Mouse (Mus musculus): Measurements from ENCODE around the gene Rnf31. TPM values are rescaled to one million over a fixed set of nuclear protein-coding genes. Genes with fewer than 3 reads are reported as not detected.

Rnf31 gene
- polyA plus RNA-seq, 1 experiment from 2014 or later, result 12.7 TPM

DNA sequence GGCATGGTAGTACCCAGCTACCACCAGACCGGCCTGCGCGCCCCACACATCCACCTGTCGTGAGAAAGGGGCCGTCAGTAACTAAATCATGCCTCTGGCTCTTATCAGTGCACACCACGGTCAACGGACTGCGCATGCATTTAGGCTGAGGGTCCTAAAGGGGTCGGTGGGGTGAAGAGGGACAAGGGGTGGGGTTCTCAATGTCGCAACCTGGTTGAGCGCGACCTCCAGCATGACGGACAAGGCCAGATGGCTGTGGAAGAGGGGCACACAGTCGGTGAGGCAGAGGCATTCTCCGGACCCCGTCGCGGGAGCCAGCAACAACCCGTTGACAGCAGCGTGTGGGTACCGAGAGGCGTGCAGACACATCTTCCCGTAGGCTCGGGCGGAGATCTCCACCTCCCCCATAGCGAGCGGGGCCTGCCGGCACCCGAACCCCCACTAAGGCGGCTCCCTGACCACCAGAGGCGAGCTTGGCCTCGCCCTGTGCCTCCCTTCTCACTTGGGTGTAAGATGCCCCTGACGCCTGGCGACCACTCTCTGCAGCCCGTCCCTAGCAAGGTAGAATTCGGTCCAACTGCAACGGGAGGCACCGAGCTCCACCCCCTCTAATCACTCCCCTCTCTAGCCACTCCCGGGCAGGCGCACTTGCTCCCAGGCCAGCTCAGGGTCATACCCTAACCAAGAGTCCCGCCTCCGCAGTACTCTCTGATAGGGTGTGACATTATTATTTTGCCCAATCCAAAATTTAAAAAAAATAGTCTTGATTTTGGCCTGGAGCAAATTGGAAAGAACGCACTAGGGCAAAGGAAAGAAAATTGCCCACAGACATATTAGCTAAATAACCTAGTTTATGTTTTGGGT is 6.6 kb upstream of the Rnf31 start, which contains the start of gene Emc9:
Gene Emc9, minus strand, starts transcription at position 601 of the 864 bp plus-strand sequence.
- WGBS, result 3% methylated on average over 43 of the region's 43 CpGs
- peak; percentile 78 for ATAC-seq (ENCODE audit: insufficient number of reproducible peaks, insufficient read depth, low FRiP score, low read depth)
- Histone ChIP-seq H3K4me2 (ENCODE audit: low read length) (peak within 1 kb of the TSS; percentile 88), H3K36me3 (ENCODE audit: control insufficient read depth, insufficient read depth, low read length) (peaks cover 47% of the 10 kb centered on the region), H3K27me3 (ENCODE audit: control insufficient read depth, insufficient read depth, low read length) (no peaks in the 10 kb centered on the region), H3K9me3 (ENCODE audit: control insufficient read depth, low read length) (no peaks in the 10 kb centered on the region), H3K9ac (ENCODE audit: low read length) (peak within 1 kb of the TSS; percentile 79), H3K4me1 (ENCODE audit: control insufficient read depth in 2 of 2, insufficient read depth in 2 of 2, low read length in 2 of 2) (peaks cover 5 to 14% of the 10 kb centered on the region in 2 experiments), H3K27ac (replicated peaks in 1 of 2; ENCODE audit: control insufficient read depth in 1 of 2, insufficient read depth in 1 of 2, low read depth in 2 of 2, low read length in 2 of 2) (peak within 1 kb of the TSS; percentile 56 to 77), H3K4me3 (ENCODE audit: control insufficient read depth in 1 of 2, insufficient read depth in 1 of 2, low read depth in 1 of 2, low read length in 2 of 2) (peak within 1 kb of the TSS; percentile 63)

DNA sequence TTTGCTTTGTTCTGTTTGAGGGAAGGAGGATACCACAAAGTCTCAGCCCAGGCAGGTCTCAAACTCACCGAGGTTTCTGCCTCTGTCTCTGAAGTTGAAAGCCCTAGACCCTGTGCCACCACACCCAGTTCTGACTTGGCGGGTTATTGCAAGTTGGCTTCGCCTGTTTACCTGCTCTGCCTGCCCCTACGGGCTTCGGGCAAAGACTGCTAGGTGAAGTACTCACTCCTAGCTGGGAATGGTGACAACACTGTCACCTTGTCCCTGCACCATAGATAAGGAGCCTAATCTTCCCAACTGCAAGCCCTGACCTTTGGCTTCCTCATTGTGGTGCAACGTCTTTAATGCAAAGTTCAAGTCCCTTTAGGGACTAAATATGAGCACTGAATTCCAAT is 5.9 kb upstream of the Rnf31 start:
- Histone ChIP-seq H3K27me3 (ENCODE audit: control insufficient read depth, insufficient read depth, low read length) (no peaks in the 10 kb centered on the region), H3K36me3 (ENCODE audit: control insufficient read depth, insufficient read depth, low read length) (peaks cover 41% of the 10 kb centered on the region), H3K27ac (replicated peaks in 1 of 2; ENCODE audit: control insufficient read depth in 1 of 2, insufficient read depth in 1 of 2, low read depth in 2 of 2, low read length in 2 of 2) (peak overlapping the region; percentile 0 to 77; a peak in 2 of 4 replicates), H3K4me2 (ENCODE audit: low read length) (peak overlapping the region; percentile 88), H3K9ac (ENCODE audit: low read length) (peak overlapping the region; percentile 79), H3K4me3 (ENCODE audit: control insufficient read depth in 1 of 2, insufficient read depth in 1 of 2, low read depth in 1 of 2, low read length in 2 of 2) (peak overlapping the region in 1 of 2 experiments; percentile 63; a peak in 2 of 4 replicates), H3K4me1 (ENCODE audit: control insufficient read depth in 2 of 2, insufficient read depth in 2 of 2, low read length in 2 of 2) (peaks cover 5 to 19% of the 10 kb centered on the region in 2 experiments), H3K9me3 (ENCODE audit: control insufficient read depth, low read length) (no peaks in the 10 kb centered on the region)
- 49% methylated on average over 6 of the region's 6 CpGs for WGBS
- no peak for ATAC-seq (ENCODE audit: insufficient number of reproducible peaks, insufficient read depth, low FRiP score, low read depth)

DNA sequence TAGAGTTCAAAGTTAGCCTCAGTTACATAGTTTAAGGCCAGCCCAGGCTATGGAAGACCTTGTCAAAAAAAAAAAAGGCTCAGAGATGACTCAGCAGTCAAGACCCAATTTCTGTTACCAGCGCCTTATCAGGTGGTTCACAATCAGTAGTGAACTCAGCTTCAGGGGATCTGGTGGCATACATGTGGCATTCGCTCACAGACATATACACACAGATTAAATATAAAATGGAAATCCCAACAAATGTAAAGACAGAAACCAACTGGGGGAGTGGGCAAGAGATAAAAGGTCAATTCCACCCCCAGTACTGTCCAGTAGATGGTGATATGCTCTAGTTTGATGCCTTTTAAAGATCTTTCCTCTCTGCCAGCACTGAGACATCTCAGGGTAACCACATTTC is 5.4 kb upstream of the Rnf31 start:
- no peak overlapping the region for H3K9ac ChIP-seq (ENCODE audit: low read length)
- H3K27me3 ChIP-seq (ENCODE audit: control insufficient read depth, insufficient read depth, low read length), result no peaks in the 10 kb centered on the region
- H3K36me3 ChIP-seq (ENCODE audit: control insufficient read depth, insufficient read depth, low read length), result peaks cover 35% of the 10 kb centered on the region
- 75% methylated on average over 2 of the region's 2 CpGs for WGBS
- peaks cover 5 to 19% of the 10 kb centered on the region in 2 experiments for H3K4me1 ChIP-seq (ENCODE audit: control insufficient read depth in 2 of 2, insufficient read depth in 2 of 2, low read length in 2 of 2)
- ATAC-seq (ENCODE audit: insufficient number of reproducible peaks, insufficient read depth, low FRiP score, low read depth), result no peak
- H3K4me3 ChIP-seq (ENCODE audit: control insufficient read depth in 1 of 2, insufficient read depth in 1 of 2, low read depth in 1 of 2, low read length in 2 of 2), result no peak overlapping the region
- no peak overlapping the region for H3K4me2 ChIP-seq (ENCODE audit: low read length)
- no peaks in the 10 kb centered on the region for H3K9me3 ChIP-seq (ENCODE audit: control insufficient read depth, low read length)
- no peak overlapping the region for H3K27ac ChIP-seq (replicated peaks in 1 of 2; ENCODE audit: control insufficient read depth in 1 of 2, insufficient read depth in 1 of 2, low read depth in 2 of 2, low read length in 2 of 2)

DNA sequence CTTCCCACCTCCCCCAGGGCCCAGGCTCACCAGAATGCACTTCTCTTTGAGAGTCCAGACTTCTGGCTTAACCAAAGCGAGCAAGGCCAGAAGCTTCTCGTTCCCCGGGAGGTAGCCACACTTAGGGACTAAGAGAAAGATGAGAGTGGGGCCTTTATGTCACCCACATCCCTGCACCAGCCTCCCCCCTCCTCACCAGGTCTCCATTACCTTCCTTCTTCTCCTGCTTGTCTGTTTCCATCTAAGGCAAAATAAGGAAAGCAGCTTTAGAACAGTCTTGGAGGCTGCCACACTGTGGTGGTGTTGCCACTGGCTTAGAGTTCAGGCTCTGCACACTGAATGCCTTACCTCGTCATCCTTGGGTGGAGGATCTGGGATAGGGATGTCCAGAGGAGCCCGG is 2.2 kb upstream of the Rnf31 start:
- Histone ChIP-seq H3K4me2 (ENCODE audit: low read length) (no peak overlapping the region), H3K4me1 (ENCODE audit: control insufficient read depth in 2 of 2, insufficient read depth in 2 of 2, low read length in 2 of 2) (peaks cover 10 to 30% of the 10 kb centered on the region in 2 experiments), H3K9me3 (ENCODE audit: control insufficient read depth, low read length) (no peaks in the 10 kb centered on the region), H3K9ac (ENCODE audit: low read length) (no peak overlapping the region), H3K36me3 (ENCODE audit: control insufficient read depth, insufficient read depth, low read length) (peaks cover 33% of the 10 kb centered on the region), H3K27me3 (ENCODE audit: control insufficient read depth, insufficient read depth, low read length) (no peaks in the 10 kb centered on the region), H3K27ac (replicated peaks in 1 of 2; ENCODE audit: control insufficient read depth in 1 of 2, insufficient read depth in 1 of 2, low read depth in 2 of 2, low read length in 2 of 2) (no peak overlapping the region), H3K4me3 (ENCODE audit: control insufficient read depth in 1 of 2, insufficient read depth in 1 of 2, low read depth in 1 of 2, low read length in 2 of 2) (no peak overlapping the region)
- no peak for ATAC-seq (ENCODE audit: insufficient number of reproducible peaks, insufficient read depth, low FRiP score, low read depth)
- WGBS, result 94% methylated on average over 5 of the region's 5 CpGs

DNA sequence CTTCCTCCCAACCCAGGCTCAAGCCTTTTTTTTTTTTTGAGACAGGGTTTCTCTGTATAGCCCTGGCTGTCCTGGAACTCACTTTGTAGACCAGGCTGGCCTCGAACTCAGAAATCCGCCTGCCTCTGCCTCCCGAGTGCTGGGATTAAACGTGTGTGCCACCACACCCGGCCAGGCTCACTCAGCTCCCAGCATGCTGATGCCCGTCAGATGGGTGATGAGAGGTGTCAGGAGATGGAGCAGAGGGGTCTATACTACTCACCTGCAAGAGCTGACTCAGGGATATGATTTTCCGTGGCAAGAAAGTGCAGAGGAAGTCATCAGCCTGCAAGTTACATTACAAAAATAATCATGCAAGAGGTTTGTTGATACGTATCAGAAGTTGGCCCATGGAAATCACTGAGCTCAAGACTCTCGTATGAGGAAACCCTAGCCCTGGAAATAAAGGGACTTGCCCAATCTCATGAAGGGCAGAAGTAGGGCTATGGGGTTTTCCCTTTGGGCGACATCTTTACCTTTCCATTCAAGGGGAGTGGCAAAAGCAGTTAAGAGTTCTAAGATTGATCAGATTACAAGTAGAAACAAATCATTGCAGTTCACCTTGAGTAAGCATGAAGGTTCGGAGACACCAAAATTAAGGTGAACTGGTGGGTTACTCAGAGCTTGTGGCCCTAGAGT is 1.6 kb upstream of the Rnf31 start:
- Histone ChIP-seq H3K27ac (replicated peaks in 1 of 2; ENCODE audit: control insufficient read depth in 1 of 2, insufficient read depth in 1 of 2, low read depth in 2 of 2, low read length in 2 of 2) (peak overlapping the region; percentile 64 to 99; a peak in 3 of 4 replicates), H3K4me2 (ENCODE audit: low read length) (peak overlapping the region; percentile 76), H3K4me1 (ENCODE audit: control insufficient read depth in 2 of 2, insufficient read depth in 2 of 2, low read length in 2 of 2) (peaks cover 10 to 26% of the 10 kb centered on the region in 2 experiments), H3K36me3 (ENCODE audit: control insufficient read depth, insufficient read depth, low read length) (peaks cover 39% of the 10 kb centered on the region), H3K27me3 (ENCODE audit: control insufficient read depth, insufficient read depth, low read length) (no peaks in the 10 kb centered on the region), H3K9me3 (ENCODE audit: control insufficient read depth, low read length) (no peaks in the 10 kb centered on the region), H3K9ac (ENCODE audit: low read length) (peak overlapping the region; percentile 75), H3K4me3 (ENCODE audit: control insufficient read depth in 1 of 2, insufficient read depth in 1 of 2, low read depth in 1 of 2, low read length in 2 of 2) (peak overlapping the region; percentile 90 to 96)
- no peak for ATAC-seq (ENCODE audit: insufficient number of reproducible peaks, insufficient read depth, low FRiP score, low read depth)
- 78% methylated on average over 11 of the region's 11 CpGs for WGBS

DNA sequence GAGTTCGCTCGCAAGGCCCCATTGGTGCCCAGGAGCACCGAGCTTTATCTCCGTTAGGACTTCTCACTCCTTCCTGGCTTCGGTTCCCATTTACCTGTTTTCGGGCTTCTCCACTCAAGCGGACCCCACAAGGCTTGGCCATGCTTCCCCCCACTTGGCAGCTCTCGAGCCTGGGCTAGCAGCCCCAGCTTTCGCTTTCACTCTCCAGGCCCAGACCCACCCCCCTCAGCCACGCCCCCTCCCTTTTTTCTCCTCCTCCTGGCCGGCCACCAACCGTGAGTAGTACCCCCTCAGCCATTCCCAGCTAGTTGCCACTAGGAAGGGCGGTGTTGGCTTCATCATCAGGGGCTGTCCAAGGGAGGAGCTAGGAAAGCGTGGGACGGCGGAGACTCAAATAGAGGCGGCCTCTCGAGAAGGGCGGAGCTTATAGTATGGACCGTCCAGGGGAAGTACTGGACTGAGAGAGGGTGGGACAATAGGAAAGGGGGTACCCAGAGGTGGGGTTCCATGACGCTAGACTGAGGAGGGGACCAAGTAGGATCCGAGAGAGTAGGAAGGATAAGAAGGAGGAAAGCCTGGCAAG is 669 bp upstream of the Rnf31 start, which contains the start of gene Psme2:
Gene Psme2, minus strand, starts transcription at position 366 of the 583 bp plus-strand sequence.
- peaks cover 49% of the 10 kb centered on the region for H3K36me3 ChIP-seq (ENCODE audit: control insufficient read depth, insufficient read depth, low read length)
- H3K4me1 ChIP-seq (ENCODE audit: control insufficient read depth in 2 of 2, insufficient read depth in 2 of 2, low read length in 2 of 2), result peaks cover 8 to 19% of the 10 kb centered on the region in 2 experiments
- H3K9me3 ChIP-seq (ENCODE audit: control insufficient read depth, low read length), result no peaks in the 10 kb centered on the region
- peak within 1 kb of the TSS; percentile 99 to 100 for H3K27ac ChIP-seq (replicated peaks in 1 of 2; ENCODE audit: control insufficient read depth in 1 of 2, insufficient read depth in 1 of 2, low read depth in 2 of 2, low read length in 2 of 2)
- H3K4me2 ChIP-seq (ENCODE audit: low read length), result peak within 1 kb of the TSS; percentile 76
- ATAC-seq (ENCODE audit: insufficient number of reproducible peaks, insufficient read depth, low FRiP score, low read depth), result peak; percentile 95
- WGBS, result under 1% methylated on average over 22 of the region's 22 CpGs
- peak within 1 kb of the TSS; percentile 94 for H3K9ac ChIP-seq (ENCODE audit: low read length)
- no peaks in the 10 kb centered on the region for H3K27me3 ChIP-seq (ENCODE audit: control insufficient read depth, insufficient read depth, low read length)
- H3K4me3 ChIP-seq (ENCODE audit: control insufficient read depth in 1 of 2, insufficient read depth in 1 of 2, low read depth in 1 of 2, low read length in 2 of 2), result peak within 1 kb of the TSS; percentile 90 to 96

DNA sequence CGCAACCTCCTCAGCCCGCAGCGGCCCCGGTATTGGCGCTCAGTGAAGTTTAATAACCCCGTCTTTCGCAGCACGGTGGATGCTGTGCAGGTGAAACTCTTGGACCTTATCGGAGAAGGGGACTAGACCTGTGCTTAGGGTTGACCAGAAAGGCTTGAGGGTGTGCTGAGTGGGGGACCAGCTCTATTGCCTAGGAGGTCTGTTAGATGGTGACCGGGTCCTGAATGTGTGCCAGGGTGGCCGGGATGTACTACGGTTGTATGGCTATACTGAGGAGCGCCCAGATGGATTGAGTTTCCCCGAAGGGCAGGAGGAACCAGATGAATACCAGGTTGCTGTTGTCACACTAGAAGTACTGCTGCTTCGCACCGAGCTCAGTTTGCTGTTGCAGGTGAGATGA is 718 bp downstream of the Rnf31 start:
- no peaks in the 10 kb centered on the region for H3K27me3 ChIP-seq (ENCODE audit: control insufficient read depth, insufficient read depth, low read length)
- H3K9ac ChIP-seq (ENCODE audit: low read length), result peak overlapping the region; percentile 94
- peak overlapping the region; percentile 90 to 96 for H3K4me3 ChIP-seq (ENCODE audit: control insufficient read depth in 1 of 2, insufficient read depth in 1 of 2, low read depth in 1 of 2, low read length in 2 of 2)
- H3K36me3 ChIP-seq (ENCODE audit: control insufficient read depth, insufficient read depth, low read length), result peaks cover 59% of the 10 kb centered on the region
- ATAC-seq (ENCODE audit: insufficient number of reproducible peaks, insufficient read depth, low FRiP score, low read depth), result no peak
- H3K27ac ChIP-seq (replicated peaks in 1 of 2; ENCODE audit: control insufficient read depth in 1 of 2, insufficient read depth in 1 of 2, low read depth in 2 of 2, low read length in 2 of 2), result peak overlapping the region in 1 of 2 experiments; percentile 99; a peak in 2 of 4 replicates
- H3K4me2 ChIP-seq (ENCODE audit: low read length), result peak overlapping the region; percentile 76
- 6% methylated on average over 16 of the region's 16 CpGs for WGBS
- H3K4me1 ChIP-seq (ENCODE audit: control insufficient read depth in 2 of 2, insufficient read depth in 2 of 2, low read length in 2 of 2), result peaks cover 8 to 19% of the 10 kb centered on the region in 2 experiments
- no peaks in the 10 kb centered on the region for H3K9me3 ChIP-seq (ENCODE audit: control insufficient read depth, low read length)
